Mouse (Mus musculus): ENCODE results near the gene Gm42957. TPM values are rescaled to one million over a fixed set of nuclear protein-coding genes. Genes with fewer than 3 reads are reported as not detected.
"Not testable (repeated sequence)": the region's sequence is repeated elsewhere in the genome, so short reads cannot be mapped to it uniquely, and the experiment has no call there.

Gm42957 gene
- not detected in 2 replicates for total RNA-seq (2017)

- ATAC-seq (replicated peaks; ENCODE audit: low read depth, poor library complexity, severe bottlenecking) = peak; percentile 91
These were observed at the start of gene Gm42957, which contains the start of gene Pex11b for GRCm38 (mm10) chr3:96634928-96635879. TSS of gene Gm42957 (plus strand) at chr3:96635474. TSS of gene Pex11b (plus strand) at chr3:96635376.

DNA sequence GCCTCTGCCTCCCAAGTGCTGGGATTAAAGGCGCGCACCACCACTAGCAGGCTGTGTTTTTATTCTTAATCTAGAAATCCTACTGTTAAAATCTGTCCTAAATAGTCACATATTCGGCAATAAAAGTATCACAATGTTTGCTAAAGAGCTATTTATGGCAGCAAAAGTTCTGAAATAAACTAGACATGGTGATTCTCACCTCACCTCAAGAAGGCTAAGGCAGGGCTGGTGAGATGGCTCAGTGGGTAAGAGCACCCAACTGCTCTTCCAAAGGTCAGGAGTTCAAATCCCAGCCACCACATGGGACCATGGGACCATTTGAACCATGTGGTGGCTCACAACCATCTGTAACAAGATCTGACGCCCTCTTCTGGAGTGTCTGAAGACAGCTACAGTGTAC, 44.6 kb upstream of the Gm42957 start:
- ATAC-seq (replicated peaks; ENCODE audit: low read depth, poor library complexity, severe bottlenecking) = no peak

DNA sequence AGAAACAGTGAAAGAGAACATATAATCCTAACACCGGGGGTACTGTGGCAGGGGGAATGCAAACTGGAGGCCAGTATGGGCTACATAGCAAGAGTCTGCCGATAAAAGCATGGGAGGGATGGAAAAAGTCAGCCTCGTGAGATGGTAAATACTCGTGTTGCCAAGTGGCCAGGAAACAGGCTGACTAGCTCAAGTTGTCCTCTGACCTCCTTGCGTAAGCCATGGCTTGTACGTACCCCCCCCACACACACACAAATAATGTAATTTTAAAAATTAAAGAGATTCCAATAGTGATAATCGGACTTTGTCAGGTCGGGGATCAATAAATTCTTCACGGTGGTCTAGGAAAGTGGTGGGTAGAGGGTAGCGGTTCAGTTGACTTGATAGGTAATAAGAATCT, 41.9 kb upstream of the Gm42957 start:
- no peak for ATAC-seq (replicated peaks; ENCODE audit: low read depth, poor library complexity, severe bottlenecking)

DNA sequence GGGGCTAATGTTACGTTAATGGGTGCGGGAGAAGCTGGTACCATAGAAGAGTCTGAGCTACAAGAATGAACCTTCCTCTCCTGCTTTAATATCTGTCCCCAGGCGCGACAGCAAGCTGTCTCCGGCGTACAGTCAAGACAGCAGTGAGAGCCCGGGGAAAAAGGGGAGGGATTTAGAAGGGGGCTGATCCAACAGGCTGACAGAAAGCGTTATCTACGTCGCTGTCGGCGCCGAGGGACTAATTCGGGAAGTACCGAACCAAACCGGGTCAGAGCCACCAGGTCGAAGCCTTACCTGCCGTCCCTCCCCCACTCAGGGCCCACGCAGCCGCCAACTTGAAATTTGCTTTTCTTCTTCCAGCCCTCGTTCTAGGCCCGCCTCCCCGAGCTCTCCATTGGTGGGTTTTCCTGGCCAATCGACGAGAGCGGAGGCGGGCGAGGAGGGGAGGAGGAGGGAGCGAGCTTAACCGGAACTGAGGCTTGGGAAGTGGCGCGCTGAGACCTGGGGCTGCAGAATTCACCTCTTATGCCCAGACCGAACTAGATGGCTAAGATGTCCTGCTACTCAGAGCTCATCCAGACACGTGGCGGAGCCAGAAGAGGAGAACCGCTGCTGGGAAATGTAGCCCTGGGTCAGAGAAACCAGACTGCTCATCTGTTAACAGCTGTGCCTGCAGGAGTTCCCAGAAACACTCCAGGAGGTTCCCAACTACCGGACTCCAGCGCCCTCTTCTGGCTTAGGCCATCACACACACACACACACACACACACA, 41.3 kb upstream of the Gm42957 start, which contains the start of gene Polr3gl:
TSS of gene Polr3gl (minus strand) at position 392 of the 771 bp plus-strand sequence.
- ATAC-seq (replicated peaks; ENCODE audit: low read depth, poor library complexity, severe bottlenecking) = peak; percentile 93

- ATAC-seq (replicated peaks; ENCODE audit: low read depth, poor library complexity, severe bottlenecking) = no peak
These were observed 40.4 kb upstream of the Gm42957 start for GRCm38 (mm10) chr3:96594851-96595250.

GRCm38 (mm10) chr3:96595661-96596060, 39.6 kb upstream of the Gm42957 start:
- ATAC-seq (replicated peaks; ENCODE audit: low read depth, poor library complexity, severe bottlenecking) = no peak

- no peak for ATAC-seq (replicated peaks; ENCODE audit: low read depth, poor library complexity, severe bottlenecking)
These were observed 39.0 kb upstream of the Gm42957 start, which contains the start of gene Ankrd34a for GRCm38 (mm10) chr3:96596228-96596707. TSS of gene Ankrd34a (plus strand) at chr3:96596636.

DNA sequence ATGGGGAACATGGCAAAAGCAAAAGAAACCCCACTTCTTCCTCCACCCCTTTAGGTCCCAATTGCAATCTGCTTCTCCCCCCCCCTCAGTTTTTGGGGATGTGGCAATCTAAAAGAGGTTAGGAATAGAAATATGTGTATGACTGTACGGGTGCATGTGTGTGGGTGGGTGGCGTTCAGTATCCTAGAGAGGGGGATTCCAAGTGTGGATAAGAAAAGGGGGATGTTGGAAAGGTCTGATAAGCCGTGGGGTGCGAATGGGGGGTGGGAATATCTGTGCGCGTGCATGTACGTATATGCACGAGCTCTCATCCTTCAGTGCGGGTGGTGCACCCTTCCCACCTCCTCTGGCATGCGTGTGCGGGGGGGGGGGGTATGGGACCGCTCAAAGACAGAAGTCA, 38.4 kb upstream of the Gm42957 start:
- ATAC-seq (replicated peaks; ENCODE audit: low read depth, poor library complexity, severe bottlenecking) = no peak

- no peak for ATAC-seq (replicated peaks; ENCODE audit: low read depth, poor library complexity, severe bottlenecking)
These were observed 37.8 kb upstream of the Gm42957 start for GRCm38 (mm10) chr3:96597435-96597891.

- no peak for ATAC-seq (replicated peaks; ENCODE audit: low read depth, poor library complexity, severe bottlenecking)
These were observed 36.9 kb upstream of the Gm42957 start for GRCm38 (mm10) chr3:96598156-96599068.

DNA sequence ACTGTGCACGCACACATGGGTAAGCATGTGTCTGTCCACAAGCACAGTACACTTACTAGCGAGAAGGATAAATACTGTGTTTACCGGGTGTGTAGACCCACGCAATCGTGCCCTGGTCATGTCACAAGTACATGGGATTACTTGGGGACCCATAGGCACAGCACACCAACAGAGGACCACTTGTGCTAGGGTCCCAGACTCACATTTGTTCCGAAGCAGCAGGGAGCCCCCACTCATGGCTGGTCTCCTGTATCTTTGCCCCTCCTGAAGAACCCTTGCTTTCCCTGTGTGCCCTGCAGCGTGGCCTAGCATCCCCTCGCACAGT, 36.2 kb upstream of the Gm42957 start:
- no peak for ATAC-seq (replicated peaks; ENCODE audit: low read depth, poor library complexity, severe bottlenecking)

GRCm38 (mm10) chr3:96599411-96599810, 35.9 kb upstream of the Gm42957 start:
- no peak for ATAC-seq (replicated peaks; ENCODE audit: low read depth, poor library complexity, severe bottlenecking)

GRCm38 (mm10) chr3:96600639-96601250, 34.5 kb upstream of the Gm42957 start, which contains the start of gene Lix1l:
TSS of gene Lix1l (plus strand) at chr3:96601149.
- ATAC-seq (replicated peaks; ENCODE audit: low read depth, poor library complexity, severe bottlenecking) = peak; percentile 95

GRCm38 (mm10) chr3:96601251-96601787, 34.0 kb upstream of the Gm42957 start:
- no peak for ATAC-seq (replicated peaks; ENCODE audit: low read depth, poor library complexity, severe bottlenecking)

- no peak for ATAC-seq (replicated peaks; ENCODE audit: low read depth, poor library complexity, severe bottlenecking)
These were observed 33.2 kb upstream of the Gm42957 start for GRCm38 (mm10) chr3:96601941-96602703.

- no peak for ATAC-seq (replicated peaks; ENCODE audit: low read depth, poor library complexity, severe bottlenecking)
These were observed 32.6 kb upstream of the Gm42957 start for GRCm38 (mm10) chr3:96602704-96603084.

- no peak for ATAC-seq (replicated peaks; ENCODE audit: low read depth, poor library complexity, severe bottlenecking)
These were observed 32.0 kb upstream of the Gm42957 start for GRCm38 (mm10) chr3:96603311-96603710.

GRCm38 (mm10) chr3:96606007-96606406, 29.3 kb upstream of the Gm42957 start:
- not testable (repeated sequence) for ATAC-seq (replicated peaks; ENCODE audit: low read depth, poor library complexity, severe bottlenecking)

All from common myeloid progenitor, adult 5-6 weeks (primary cell).